Mouse (Mus musculus): ENCODE measurements around the gene Espl1. TPM values are rescaled to one million over a fixed set of nuclear protein-coding genes. Genes with fewer than 3 reads are reported as not detected.

Espl1 gene
- total RNA-seq, 2 experiments from 2014 or later, result 4.5 to 6.2 TPM

- DNase-seq (ENCODE audit: low spot score in 2 of 2), result no peak
Observed at GRCm38 (mm10) chr15:102369972-102370371, 73.9 kb downstream of the Espl1 start.

- no peak for DNase-seq (ENCODE audit: low spot score in 2 of 2)
Observed at GRCm38 (mm10) chr15:102370727-102371126, 74.7 kb downstream of the Espl1 start.

Other genes with a start within 250 kb of the Espl1 start
- 100 to 1,000 TPM; 178 to 181 TPM for gene Eif4b, start 222.5 kb upstream of the Espl1 start, total RNA-seq (2021)
- 10 to 100 TPM; 13.4 to 16.8 TPM for gene Tns2, start 195.9 kb upstream of the Espl1 start, total RNA-seq (2021)
- gene Spryd3, start 160.0 kb upstream of the Espl1 start, total RNA-seq (2021), result 100 to 1,000 TPM; 148 to 163 TPM
- 1 to 10 TPM; 2.3 to 3.1 TPM for gene Igfbp6, start 151.9 kb upstream of the Espl1 start, total RNA-seq (2021)
- gene Soat2, start 145.7 kb upstream of the Espl1 start, total RNA-seq (2021), result not detected
- gene Zfp740, start 93.0 kb upstream of the Espl1 start, total RNA-seq (2021), result 10 to 100 TPM; 64.4 to 68.3 TPM
- 10 to 100 TPM; 33.0 to 38.7 TPM for gene Csad, start 91.5 kb upstream of the Espl1 start, total RNA-seq (2021)
- 1 to 10 TPM; 1.3 to 2.5 TPM for gene Itgb7, start 64.3 kb upstream of the Espl1 start, total RNA-seq (2021)
- gene Rarg, start 38.7 kb upstream of the Espl1 start, total RNA-seq (2021), result 10 to 100 TPM; 12.5 to 15.6 TPM
- gene Gm9918, start 25.7 kb upstream of the Espl1 start, total RNA-seq (2021), result not detected
- gene Mfsd5, start 16.8 kb upstream of the Espl1 start, total RNA-seq (2021), result 10 to 100 TPM; 33.3 to 33.9 TPM
- gene Pfdn5, start 29.9 kb downstream of the Espl1 start, total RNA-seq (2021), result 100 to 1,000 TPM; 379 to 390 TPM
- 10 to 100 TPM; 61.8 to 62.8 TPM for gene Myg1, start 35.4 kb downstream of the Espl1 start, total RNA-seq (2021)
- 10 to 100 TPM; 23.2 to 26.3 TPM for gene Aaas, start 54.5 kb downstream of the Espl1 start, total RNA-seq (2021)
- gene Sp7, start 70.9 kb downstream of the Espl1 start, total RNA-seq (2021), result under 1 TPM; 0.18 to 0.27 TPM
- 10 to 100 TPM; 26.2 to 27.6 TPM for gene Sp1, start 109.9 kb downstream of the Espl1 start, total RNA-seq (2021)
- under 1 TPM; 0.42 to 0.75 TPM for gene Amhr2, start 149.1 kb downstream of the Espl1 start, total RNA-seq (2021)
- 10 to 100 TPM; 23.3 to 23.4 TPM for gene Prr13, start 162.8 kb downstream of the Espl1 start, total RNA-seq (2021)
- 100 to 1,000 TPM; 418 to 481 TPM for gene Pcbp2, start 174.3 kb downstream of the Espl1 start, total RNA-seq (2021)
- gene Gm10337, start 207.5 kb downstream of the Espl1 start, total RNA-seq (2021), result not detected
- gene Map3k12, start 220.8 kb downstream of the Espl1 start, total RNA-seq (2021), result 10 to 100 TPM; 83.2 to 88.9 TPM
- gene Tarbp2, start 221.9 kb downstream of the Espl1 start, total RNA-seq (2021), result 10 to 100 TPM; 45.7 to 46.8 TPM
- gene Npff, start 228.7 kb downstream of the Espl1 start, total RNA-seq (2021), result 1 to 10 TPM; 2.6 to 6.3 TPM